Mouse (Mus musculus) embryonic fibroblast, embryonic 13.5 days (primary cell): ENCODE data around the gene Pcolce.
A peak's percentile ranks its signal among the peaks of the same experiment; 100 is the strongest.

Experiments
- CTCF ChIP-seq: IDR thresholded peaks from 2 replicates; pipeline ENCODE4 v1.5.1; 2011; ENCODE audit warnings: mild to moderate bottlenecking, control low read depth, low read length, moderate library complexity, borderline replicate concordance; ENCODE audit not compliant: insufficient read depth
- POLR2A ChIP-seq: IDR thresholded peaks from 2 replicates; pipeline ENCODE4 v1.6.1; 2011; ENCODE audit warnings: low read depth, mild to moderate bottlenecking, control low read depth, low read length, moderate library complexity

GRCm38 (mm10) chr5:137652474-137652873 is 38.9 kb upstream of the Pcolce start:
- TF ChIP-seq CTCF = 0 out of 2 replicates have a peak, but pooled peaks have one; percentile 15
- TF ChIP-seq POLR2A = no peak
